Mouse (Mus musculus): Measurements from ENCODE around the gene Gigyf2. TPM values are rescaled to one million over a fixed set of nuclear protein-coding genes. Genes with fewer than 3 reads are reported as not detected.

Gigyf2 gene
- polyA plus RNA-seq, 1 experiment from 2014 or later = 41.6 TPM

GRCm38 (mm10) chr1:87393444-87394195, 66.8 kb downstream of the Gigyf2 start:
- no peak overlapping the region for H3K4me2 ChIP-seq (ENCODE audit: low read depth, low read length)
- no peaks in the 10 kb centered on the region for H3K9me3 ChIP-seq (ENCODE audit: control insufficient read depth, low read length)
- peaks cover 5% of the 10 kb centered on the region; the same call in 1 of the 2 replicates for H3K4me1 ChIP-seq (ENCODE audit: control insufficient read depth, insufficient read depth, low read length)
- DNase-seq (ENCODE audit: low spot score) (no peak), ATAC-seq (ENCODE audit: low read depth) (no peak)
- H3K27ac ChIP-seq (replicated peaks; ENCODE audit: low read depth, low read length) = no peak overlapping the region
- H3K4me3 ChIP-seq (ENCODE audit: low read depth, low read length) = no peak overlapping the region
- H3K9ac ChIP-seq (ENCODE audit: low read depth, low read length) = no peak overlapping the region
- 80% methylated on average over 3 of the region's 3 CpGs for WGBS
- peaks cover 30% of the 10 kb centered on the region for H3K36me3 ChIP-seq (ENCODE audit: control insufficient read depth, insufficient read depth, low read length)
- no peaks in the 10 kb centered on the region for H3K27me3 ChIP-seq (replicated peaks; ENCODE audit: control insufficient read depth, insufficient read depth, low read length)

- ATAC-seq (ENCODE audit: low read depth) (peak; percentile 41; the same call in 1 of the 2 replicates), DNase-seq (ENCODE audit: low spot score) (peak; percentile 21)
- no peak within 1 kb of the TSS for H3K4me2 ChIP-seq (ENCODE audit: low read depth, low read length)
- H3K27ac ChIP-seq (replicated peaks; ENCODE audit: low read depth, low read length) = 0 out of 2 replicates have a peak within 1 kb of the TSS, but pooled peaks have one; percentile 13
- H3K4me3 ChIP-seq (ENCODE audit: low read depth, low read length) = no peak within 1 kb of the TSS
- H3K4me1 ChIP-seq (ENCODE audit: control insufficient read depth, insufficient read depth, low read length) = peaks cover 5% of the 10 kb centered on the region; the same call in 1 of the 2 replicates
- no peaks in the 10 kb centered on the region for H3K9me3 ChIP-seq (ENCODE audit: control insufficient read depth, low read length)
- no peaks in the 10 kb centered on the region for H3K27me3 ChIP-seq (replicated peaks; ENCODE audit: control insufficient read depth, insufficient read depth, low read length)
- 36% methylated on average over 6 of the region's 6 CpGs for WGBS
- no peak within 1 kb of the TSS for H3K9ac ChIP-seq (ENCODE audit: low read depth, low read length)
- H3K36me3 ChIP-seq (ENCODE audit: control insufficient read depth, insufficient read depth, low read length) = peaks cover 24% of the 10 kb centered on the region
These were observed 67.8 kb downstream of the Gigyf2 start, which contains the start of gene Kcnj13 for GRCm38 (mm10) chr1:87394594-87394993. Gene Kcnj13 (minus strand): TSS chr1:87394729.

DNA sequence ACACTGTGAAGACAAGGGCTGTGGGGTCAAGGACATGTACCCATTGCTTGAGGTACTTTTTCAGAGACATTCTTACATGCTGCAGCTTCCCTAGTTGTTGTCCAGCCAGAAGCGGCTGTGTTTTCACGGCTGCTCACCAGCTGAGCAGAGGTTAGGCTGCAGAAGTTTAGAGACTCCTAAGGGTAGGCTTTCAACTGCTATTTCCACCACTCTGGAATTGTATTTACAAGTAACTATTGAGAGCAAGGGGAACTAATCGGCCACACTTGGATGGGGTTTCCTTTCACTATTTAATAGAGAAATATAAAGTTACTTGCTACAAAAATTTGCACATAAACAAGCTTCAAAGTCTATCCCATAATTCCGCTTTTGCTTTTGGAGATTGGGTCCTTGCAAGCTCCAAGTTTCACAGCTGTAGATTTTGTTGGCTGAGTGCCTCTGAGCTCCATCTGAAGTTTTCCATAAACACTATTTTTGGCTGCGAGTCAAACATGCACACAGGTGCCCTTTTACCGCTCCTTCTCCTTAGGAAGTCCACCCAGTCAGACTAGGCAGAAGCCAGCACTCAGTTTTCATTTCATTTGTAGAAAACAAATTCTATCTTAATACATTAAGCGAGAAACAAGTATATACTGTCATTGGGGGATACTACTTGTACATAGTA, 70.3 kb downstream of the Gigyf2 start:
- Histone ChIP-seq H3K27me3 (replicated peaks; ENCODE audit: control insufficient read depth, insufficient read depth, low read length) (no peaks in the 10 kb centered on the region), H3K9ac (ENCODE audit: low read depth, low read length) (no peak overlapping the region), H3K27ac (replicated peaks; ENCODE audit: low read depth, low read length) (peak overlapping the region; percentile 2; the same call in 1 of the 2 replicates), H3K36me3 (ENCODE audit: control insufficient read depth, insufficient read depth, low read length) (0 out of 2 replicates have a peak, but pooled peaks cover 6% of the 10 kb centered on the region), H3K4me3 (ENCODE audit: low read depth, low read length) (no peak overlapping the region), H3K9me3 (ENCODE audit: control insufficient read depth, low read length) (no peaks in the 10 kb centered on the region), H3K4me2 (ENCODE audit: low read depth, low read length) (no peak overlapping the region; the same call in 1 of the 2 replicates), H3K4me1 (ENCODE audit: control insufficient read depth, insufficient read depth, low read length) (peaks cover 5% of the 10 kb centered on the region; the same call in 1 of the 2 replicates)
- no peak for ATAC-seq (ENCODE audit: low read depth)
- peak; percentile 90 for DNase-seq (ENCODE audit: low spot score)
- 64% methylated on average over 7 of the region's 7 CpGs for WGBS

DNA sequence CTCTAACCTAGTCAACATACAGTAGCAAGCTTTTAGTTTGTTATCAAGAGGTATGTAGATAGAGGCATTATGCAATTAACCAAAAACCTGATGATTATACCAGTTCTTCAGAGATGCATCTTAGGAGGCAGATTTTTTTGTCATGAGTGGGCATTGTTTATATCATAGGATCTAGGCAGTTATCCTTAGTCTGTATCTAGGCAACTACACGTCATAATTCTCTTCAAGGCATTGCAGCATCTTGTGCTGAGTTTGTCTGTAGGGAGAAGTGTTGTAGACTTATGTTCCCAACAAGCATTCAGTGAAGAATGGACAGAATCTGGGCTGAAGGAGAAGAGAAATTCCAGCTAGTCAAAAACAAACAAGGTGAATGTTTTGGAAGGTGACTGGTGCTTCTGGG, 77.9 kb downstream of the Gigyf2 start:
- Histone ChIP-seq H3K9ac (ENCODE audit: low read depth, low read length) (no peak overlapping the region), H3K27ac (replicated peaks; ENCODE audit: low read depth, low read length) (no peak overlapping the region), H3K4me2 (ENCODE audit: low read depth, low read length) (no peak overlapping the region), H3K9me3 (ENCODE audit: control insufficient read depth, low read length) (no peaks in the 10 kb centered on the region), H3K4me3 (ENCODE audit: low read depth, low read length) (no peak overlapping the region), H3K27me3 (replicated peaks; ENCODE audit: control insufficient read depth, insufficient read depth, low read length) (no peaks in the 10 kb centered on the region), H3K36me3 (ENCODE audit: control insufficient read depth, insufficient read depth, low read length) (peaks cover 56% of the 10 kb centered on the region), H3K4me1 (ENCODE audit: control insufficient read depth, insufficient read depth, low read length) (no peaks in the 10 kb centered on the region)
- ATAC-seq (ENCODE audit: low read depth) (no peak), DNase-seq (ENCODE audit: low spot score) (no peak)
- WGBS = 81% methylated on average over 1 of the region's 1 CpGs

- no peaks in the 10 kb centered on the region for H3K4me1 ChIP-seq (ENCODE audit: control insufficient read depth, insufficient read depth, low read length)
- peaks cover 67% of the 10 kb centered on the region for H3K36me3 ChIP-seq (ENCODE audit: control insufficient read depth, insufficient read depth, low read length)
- no peak overlapping the region for H3K27ac ChIP-seq (replicated peaks; ENCODE audit: low read depth, low read length)
- H3K27me3 ChIP-seq (replicated peaks; ENCODE audit: control insufficient read depth, insufficient read depth, low read length) = no peaks in the 10 kb centered on the region
- no peak overlapping the region for H3K9ac ChIP-seq (ENCODE audit: low read depth, low read length)
- no peaks in the 10 kb centered on the region for H3K9me3 ChIP-seq (ENCODE audit: control insufficient read depth, low read length)
- no peak overlapping the region for H3K4me3 ChIP-seq (ENCODE audit: low read depth, low read length)
- DNase-seq (ENCODE audit: low spot score) (no peak), ATAC-seq (ENCODE audit: low read depth) (no peak)
- H3K4me2 ChIP-seq (ENCODE audit: low read depth, low read length) = no peak overlapping the region
These were observed 79.2 kb downstream of the Gigyf2 start for GRCm38 (mm10) chr1:87406012-87406411.

DNA sequence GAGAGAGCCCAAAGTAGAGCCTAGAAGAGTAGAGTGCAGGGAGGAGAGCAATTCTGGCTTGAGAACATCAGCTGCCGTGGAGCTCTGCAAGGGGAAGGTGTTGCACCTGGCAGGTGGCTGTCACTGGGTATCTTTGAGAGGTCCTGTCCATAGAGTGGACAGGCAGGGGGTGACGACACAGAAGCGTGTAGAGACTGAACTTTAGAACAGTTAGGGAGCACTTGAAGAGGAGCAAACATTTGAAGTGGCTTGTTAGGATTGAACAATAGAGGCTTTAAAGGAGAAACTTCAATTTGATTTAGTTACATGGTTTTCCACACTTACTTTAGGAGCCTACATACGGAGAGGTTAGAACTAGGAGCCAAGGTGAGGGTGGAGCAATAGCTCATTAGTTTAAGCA, 82.6 kb downstream of the Gigyf2 start:
- H3K9me3 ChIP-seq (ENCODE audit: control insufficient read depth, low read length) = no peaks in the 10 kb centered on the region
- no peak overlapping the region for H3K4me3 ChIP-seq (ENCODE audit: low read depth, low read length)
- H3K4me1 ChIP-seq (ENCODE audit: control insufficient read depth, insufficient read depth, low read length) = no peaks in the 10 kb centered on the region
- no peak overlapping the region for H3K4me2 ChIP-seq (ENCODE audit: low read depth, low read length)
- H3K9ac ChIP-seq (ENCODE audit: low read depth, low read length) = no peak overlapping the region
- H3K36me3 ChIP-seq (ENCODE audit: control insufficient read depth, insufficient read depth, low read length) = peaks cover 84% of the 10 kb centered on the region
- ATAC-seq (ENCODE audit: low read depth) (no peak), DNase-seq (ENCODE audit: low spot score) (no peak)
- no peaks in the 10 kb centered on the region for H3K27me3 ChIP-seq (replicated peaks; ENCODE audit: control insufficient read depth, insufficient read depth, low read length)
- no peak overlapping the region for H3K27ac ChIP-seq (replicated peaks; ENCODE audit: low read depth, low read length)
- WGBS = 91% methylated on average over 4 of the region's 4 CpGs

DNA sequence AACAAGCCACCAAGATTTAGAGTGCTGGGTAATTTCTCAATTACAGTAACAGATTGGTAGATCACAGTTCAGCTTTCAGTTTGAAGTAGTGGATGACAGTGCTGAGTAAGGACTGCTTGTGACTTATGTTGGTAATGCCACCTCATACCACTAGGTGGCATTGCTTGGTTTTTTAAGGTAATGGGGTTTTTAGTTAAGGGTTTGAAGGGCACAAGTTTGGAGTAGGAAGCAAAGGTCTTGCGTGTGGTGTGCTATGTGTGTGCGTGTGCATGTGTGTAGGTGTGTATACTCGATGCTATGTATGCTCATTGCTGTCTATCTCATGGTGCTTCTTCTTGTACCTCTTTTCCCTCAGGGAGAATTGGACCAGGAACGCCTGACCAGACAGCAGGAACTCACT, 91.9 kb downstream of the Gigyf2 start:
- H3K36me3 ChIP-seq (ENCODE audit: control insufficient read depth, insufficient read depth, low read length) = peaks cover 71% of the 10 kb centered on the region
- no peaks in the 10 kb centered on the region for H3K27me3 ChIP-seq (replicated peaks; ENCODE audit: control insufficient read depth, insufficient read depth, low read length)
- H3K27ac ChIP-seq (replicated peaks; ENCODE audit: low read depth, low read length) = no peak overlapping the region
- 88% methylated on average over 4 of the region's 4 CpGs for WGBS
- H3K9ac ChIP-seq (ENCODE audit: low read depth, low read length) = no peak overlapping the region
- DNase-seq (ENCODE audit: low spot score) (peak; percentile 42), ATAC-seq (ENCODE audit: low read depth) (no peak)
- H3K4me3 ChIP-seq (ENCODE audit: low read depth, low read length) = no peak overlapping the region
- H3K4me2 ChIP-seq (ENCODE audit: low read depth, low read length) = no peak overlapping the region
- no peaks in the 10 kb centered on the region for H3K9me3 ChIP-seq (ENCODE audit: control insufficient read depth, low read length)
- no peaks in the 10 kb centered on the region for H3K4me1 ChIP-seq (ENCODE audit: control insufficient read depth, insufficient read depth, low read length)

DNA sequence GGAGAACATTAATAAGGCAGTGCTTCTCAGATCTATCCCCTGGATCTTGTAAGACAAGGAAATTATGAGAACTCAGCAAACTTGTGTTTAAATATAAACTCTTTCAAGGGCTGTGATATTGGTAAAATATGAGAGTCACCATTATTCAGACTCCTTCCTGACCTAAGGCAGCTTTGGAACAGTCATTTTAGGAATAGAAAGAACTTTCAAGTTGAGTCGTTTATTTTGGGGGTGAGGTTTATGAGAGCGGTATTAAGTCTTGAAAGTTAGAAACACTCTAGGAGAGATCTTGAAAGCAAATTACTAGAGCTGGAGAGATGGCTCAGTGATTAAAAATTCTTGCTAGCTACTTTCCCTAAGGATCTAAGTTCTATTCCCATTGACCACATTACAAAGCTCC, 108.3 kb downstream of the Gigyf2 start:
- H3K9ac ChIP-seq (ENCODE audit: low read depth, low read length) = no peak overlapping the region
- H3K4me1 ChIP-seq (ENCODE audit: control insufficient read depth, insufficient read depth, low read length) = no peaks in the 10 kb centered on the region
- DNase-seq (ENCODE audit: low spot score) = no peak
- 93% methylated on average over 2 of the region's 2 CpGs for WGBS
- no peak overlapping the region for H3K4me2 ChIP-seq (ENCODE audit: low read depth, low read length)
- no peaks in the 10 kb centered on the region for H3K9me3 ChIP-seq (ENCODE audit: control insufficient read depth, low read length)
- H3K4me3 ChIP-seq (ENCODE audit: low read depth, low read length) = no peak overlapping the region
- peaks cover 88% of the 10 kb centered on the region for H3K36me3 ChIP-seq (ENCODE audit: control insufficient read depth, insufficient read depth, low read length)
- no peak overlapping the region for H3K27ac ChIP-seq (replicated peaks; ENCODE audit: low read depth, low read length)
- H3K27me3 ChIP-seq (replicated peaks; ENCODE audit: control insufficient read depth, insufficient read depth, low read length) = no peaks in the 10 kb centered on the region
- no peak for ATAC-seq (ENCODE audit: low read depth)
